In genomic region chr9:89678974-89679373, GRCm38 (mm10) we compare ENCODE assay signal across 8 mouse cellular contexts. TPM values are rescaled to one million over a fixed set of nuclear protein-coding genes. Genes with fewer than 3 reads are reported as not detected.
DNase-seq lines count a peak whose midpoint lies in the region; ATAC-seq and TF ChIP-seq lines count a peak whose summit lies in the region.

No protein-coding gene starts in this region.

- WGBS in kidney, adult 2 months: 53% methylated on average over 1 of the region's 1 CpGs
- 59% methylated on average over 1 of the region's 1 CpGs for WGBS in hindbrain, embryonic 16.5 days
- 40% methylated on average over 1 of the region's 1 CpGs for WGBS in midbrain, postnatal 0 days

- no peaks in the 10 kb centered on the region for H3K4me1 ChIP-seq in kidney, adult 2 months (ENCODE audit: control insufficient read depth, insufficient read depth, low read length)
- no peaks in the 10 kb centered on the region; the same call in 1 of the 2 replicates for H3K4me1 ChIP-seq in hindbrain, embryonic 16.5 days (ENCODE audit: control insufficient read depth, insufficient read depth, low read depth, low read length)
- H3K4me1 ChIP-seq in midbrain, postnatal 0 days (ENCODE audit: insufficient read depth, low read length): no peaks in the 10 kb centered on the region

- peak; percentile 15 for DNase-seq in kidney, adult 2 months
- no peak for DNase-seq in kidney, adult 11 months
- peak; percentile 47 for DNase-seq in brain, embryonic 14.5 days (ENCODE audit: low read depth)
- peak; percentile 64 for DNase-seq in midbrain, postnatal 0 days (ENCODE audit: low spot score)
- no peak for DNase-seq in c-Kit-positive CD71-positive TER-119-positive erythroid progenitor cells, embryonic 14.5 days (ENCODE audit: low spot score)
- no peak for DNase-seq in testis, postnatal 14 days (ENCODE audit: low spot score)
- DNase-seq in left cerebral cortex, postnatal 10 days (ENCODE audit: extremely low spot score in 1 of 2, low spot score in 2 of 2): no peak

- H3K4me2 ChIP-seq in hindbrain, embryonic 16.5 days (ENCODE audit: low read length): no peak overlapping the region
- H3K4me2 ChIP-seq in midbrain, postnatal 0 days (ENCODE audit: low read depth, low read length, poor library complexity, severe bottlenecking): no peak overlapping the region

- TF ChIP-seq CTCF in kidney, adult 2 months (conservative IDR thresholded peaks at IDR 0.05; ENCODE audit: insufficient read depth, insufficient read length, low read depth, low read length): 0 out of 2 replicates have a peak, but pooled peaks have one; percentile 20
- peak; percentile 63; the same call in 1 of the 2 replicates for TF ChIP-seq CTCF in brain, embryonic 14.5 days (IDR thresholded peaks at IDR 0.05; ENCODE audit: borderline replicate concordance, extremely low read depth, insufficient read depth, insufficient read length)
- peak; percentile 78 for TF ChIP-seq CTCF in midbrain, postnatal 0 days (IDR thresholded peaks at IDR 0.05)

- no peak overlapping the region for H3K27ac ChIP-seq in kidney, adult 2 months (ENCODE audit: insufficient read depth, low read depth, low read length)
- no peak overlapping the region for H3K27ac ChIP-seq in hindbrain, embryonic 16.5 days (ENCODE audit: low read depth, low read length)
- no peak overlapping the region for H3K27ac ChIP-seq in midbrain, postnatal 0 days (ENCODE audit: low read depth, low read length)

- peak; percentile 88 for ATAC-seq in hindbrain, embryonic 16.5 days
- peak; percentile 70; the same call in 1 of the 2 replicates for ATAC-seq in midbrain, postnatal 0 days (ENCODE audit: low FRiP score)

- no peak overlapping the region for H3K4me3 ChIP-seq in kidney, adult 2 months (ENCODE audit: insufficient read depth, low read depth, low read length)
- no peak overlapping the region for H3K4me3 ChIP-seq in hindbrain, embryonic 16.5 days (ENCODE audit: low read length)
- H3K4me3 ChIP-seq in midbrain, postnatal 0 days (ENCODE audit: low read depth, low read length): no peak overlapping the region

- H3K27me3 ChIP-seq in kidney, adult 2 months (replicated peaks; ENCODE audit: control insufficient read depth, insufficient read depth, low read length): peaks cover 1% of the 10 kb centered on the region; the same call in 1 of the 2 replicates
- H3K27me3 ChIP-seq in hindbrain, embryonic 16.5 days (replicated peaks; ENCODE audit: control insufficient read depth, insufficient read depth, low read length): no peaks in the 10 kb centered on the region
- H3K27me3 ChIP-seq in midbrain, postnatal 0 days (ENCODE audit: insufficient read depth, low read length): no peaks in the 10 kb centered on the region

- TF ChIP-seq POLR2A in kidney, adult 2 months (IDR thresholded peaks at IDR 0.05; ENCODE audit: low read depth, low read length): no peak
- TF ChIP-seq POLR2A in brain, embryonic 14.5 days (IDR thresholded peaks at IDR 0.05; ENCODE audit: borderline replicate concordance, extremely low read depth, insufficient read depth, insufficient read length, poor library complexity, severe bottlenecking): no peak

- no peak overlapping the region for H3K9ac ChIP-seq in hindbrain, embryonic 16.5 days (ENCODE audit: low read depth, low read length)
- H3K9ac ChIP-seq in midbrain, postnatal 0 days (replicated peaks; ENCODE audit: low read length, poor library complexity, severe bottlenecking): no peak overlapping the region

- H3K36me3 ChIP-seq in kidney, adult 2 months (ENCODE audit: control insufficient read depth, insufficient read depth, low read length): no peaks in the 10 kb centered on the region
- H3K36me3 ChIP-seq in hindbrain, embryonic 16.5 days (ENCODE audit: control insufficient read depth, insufficient read depth, low read length): no peaks in the 10 kb centered on the region
- no peaks in the 10 kb centered on the region for H3K36me3 ChIP-seq in midbrain, postnatal 0 days (ENCODE audit: insufficient read depth, low read length)

- intact Hi-C loops in left cerebral cortex, postnatal 10 days (cut with DNase I): loop anchor here (5.0 kb wide), 1 partner anchor 452 kb away; no protein-coding TSS in a partner anchor

- no peaks in the 10 kb centered on the region for H3K9me3 ChIP-seq in hindbrain, embryonic 16.5 days (ENCODE audit: control insufficient read depth, low read length)
- H3K9me3 ChIP-seq in midbrain, postnatal 0 days (ENCODE audit: low read length): no peaks in the 10 kb centered on the region

RNA-seq across cellular contexts. Expression of gene Tmed3, which starts 25.9 kb away (rescaled TPM):
- polyA plus RNA-seq in kidney, adult 2 months (2012; rRNA removed): 82.4 and 87.7 TPM in 2 replicates
- polyA plus RNA-seq in brain, embryonic 14.5 days (2012; rRNA removed): 38.1 TPM in 2 replicates
- polyA plus RNA-seq in hindbrain, embryonic 16.5 days (2015; fragmentation: Nextera tagmentation; extraction: Ambion mirVana): 65.5 and 65.9 TPM in 2 replicates
- 56.5 and 59.3 TPM in 2 replicates for total RNA-seq in midbrain, postnatal 0 days (2014; rRNA removed)
- 57.6 and 62.2 TPM in 2 replicates for polyA plus RNA-seq in midbrain, postnatal 0 days (2015; fragmentation: Nextera tagmentation; extraction: Ambion mirVana)
- total RNA-seq in left cerebral cortex, postnatal 10 days (2021): 10 to 100 TPM; 27.0 to 31.0 TPM

RNA-seq across cellular contexts. Expression of gene Minar1, which starts 56.0 kb away (rescaled TPM):
- 0.02 and 0.04 TPM in 2 replicates for polyA plus RNA-seq in kidney, adult 2 months (2012; rRNA removed)
- 0.73 and 2.4 TPM in 2 replicates for polyA plus RNA-seq in brain, embryonic 14.5 days (2012; rRNA removed)
- polyA plus RNA-seq in hindbrain, embryonic 16.5 days (2015; fragmentation: Nextera tagmentation; extraction: Ambion mirVana): 4.2 and 6.6 TPM in 2 replicates
- total RNA-seq in midbrain, postnatal 0 days (2014; rRNA removed): 17.3 and 17.7 TPM in 2 replicates
- polyA plus RNA-seq in midbrain, postnatal 0 days (2015; fragmentation: Nextera tagmentation; extraction: Ambion mirVana): 3.1 and 3.5 TPM in 2 replicates
- total RNA-seq in left cerebral cortex, postnatal 10 days (2021): 10 to 100 TPM; 21.3 to 21.4 TPM

RNA-seq across cellular contexts. Expression of gene Ankrd34c, which starts 59.3 kb away (rescaled TPM):
- polyA plus RNA-seq in kidney, adult 2 months (2012; rRNA removed): not detected in 2 replicates
- 0.09 and 0.10 TPM in 2 replicates for polyA plus RNA-seq in brain, embryonic 14.5 days (2012; rRNA removed)
- 0.87 and 0.89 TPM in 2 replicates for polyA plus RNA-seq in hindbrain, embryonic 16.5 days (2015; fragmentation: Nextera tagmentation; extraction: Ambion mirVana)
- total RNA-seq in midbrain, postnatal 0 days (2014; rRNA removed): 2.5 and 3.7 TPM in 2 replicates
- 0.74 and 0.86 TPM in 2 replicates for polyA plus RNA-seq in midbrain, postnatal 0 days (2015; fragmentation: Nextera tagmentation; extraction: Ambion mirVana)
- total RNA-seq in left cerebral cortex, postnatal 10 days (2021): 1 to 10 TPM; 9.6 to 9.7 TPM

Comparison
In these comparisons a context has a peak if more than half of its experiments do, and no peak if none do; other contexts are left out.
1. DNase-seq: peak in kidney, adult 2 months (single experiment), brain, embryonic 14.5 days (single experiment) and midbrain, postnatal 0 days (single experiment); none in kidney, adult 11 months (single experiment), c-Kit-positive CD71-positive TER-119-positive erythroid progenitor cells, embryonic 14.5 days (single experiment), testis, postnatal 14 days (single experiment) and left cerebral cortex, postnatal 10 days (0 of 2).
2. CTCF ChIP-seq: peak in every context shown above with its lines; median percentile 78 in midbrain, postnatal 0 days; 63 in brain, embryonic 14.5 days; 20 in kidney, adult 2 months.